Mouse (Mus musculus): ENCODE measurements at regions not wholly inside any gene's neighbourhood (a gene's known extent, or its start where the extent isn't known, plus 50 kb on each side); places are given as distances from the start of the nearest gene placed in this dataset.

DNA sequence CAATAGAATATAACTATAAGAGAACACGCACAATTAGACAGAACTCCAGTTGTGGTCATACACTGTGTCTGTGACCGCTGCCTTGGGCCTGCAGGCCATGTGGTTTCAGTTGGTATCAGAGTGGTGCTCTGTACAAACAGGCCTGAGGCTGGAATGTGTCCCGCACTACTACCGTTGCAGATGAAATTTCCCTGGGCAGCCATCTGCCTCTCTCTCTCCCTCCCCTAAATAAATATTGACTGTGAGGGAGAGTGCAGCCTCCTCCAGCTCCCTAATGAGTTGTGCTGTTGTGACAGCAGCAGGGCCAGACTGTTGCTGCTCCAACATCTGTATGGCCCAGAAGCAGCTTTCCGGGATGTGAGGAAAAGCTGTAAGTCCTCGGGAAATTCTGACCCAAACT lies 146.7 kb downstream of the Hs3st3b1 start:
- no peak for DNase-seq

DNA sequence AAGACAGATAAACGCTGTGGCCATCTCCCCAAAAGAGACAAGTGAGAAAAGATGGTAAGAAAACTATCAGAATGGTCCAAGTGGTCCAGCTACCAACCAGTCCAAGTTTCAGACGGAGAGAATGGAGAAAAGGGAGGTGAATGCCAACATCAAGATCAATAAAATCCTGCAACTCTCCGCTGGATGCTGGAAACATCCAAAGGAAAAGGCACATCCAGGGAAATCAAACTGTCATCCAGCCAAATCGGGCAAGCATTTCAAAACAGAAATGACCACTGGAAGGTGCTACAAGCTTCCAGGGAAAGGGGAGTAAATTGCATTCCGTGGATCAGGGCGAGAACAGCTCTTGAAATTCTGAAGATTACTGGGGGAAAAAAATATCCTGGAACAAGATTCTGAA lies 142.7 kb downstream of the Hs3st3b1 start:
- DNase-seq, result no peak

DNA sequence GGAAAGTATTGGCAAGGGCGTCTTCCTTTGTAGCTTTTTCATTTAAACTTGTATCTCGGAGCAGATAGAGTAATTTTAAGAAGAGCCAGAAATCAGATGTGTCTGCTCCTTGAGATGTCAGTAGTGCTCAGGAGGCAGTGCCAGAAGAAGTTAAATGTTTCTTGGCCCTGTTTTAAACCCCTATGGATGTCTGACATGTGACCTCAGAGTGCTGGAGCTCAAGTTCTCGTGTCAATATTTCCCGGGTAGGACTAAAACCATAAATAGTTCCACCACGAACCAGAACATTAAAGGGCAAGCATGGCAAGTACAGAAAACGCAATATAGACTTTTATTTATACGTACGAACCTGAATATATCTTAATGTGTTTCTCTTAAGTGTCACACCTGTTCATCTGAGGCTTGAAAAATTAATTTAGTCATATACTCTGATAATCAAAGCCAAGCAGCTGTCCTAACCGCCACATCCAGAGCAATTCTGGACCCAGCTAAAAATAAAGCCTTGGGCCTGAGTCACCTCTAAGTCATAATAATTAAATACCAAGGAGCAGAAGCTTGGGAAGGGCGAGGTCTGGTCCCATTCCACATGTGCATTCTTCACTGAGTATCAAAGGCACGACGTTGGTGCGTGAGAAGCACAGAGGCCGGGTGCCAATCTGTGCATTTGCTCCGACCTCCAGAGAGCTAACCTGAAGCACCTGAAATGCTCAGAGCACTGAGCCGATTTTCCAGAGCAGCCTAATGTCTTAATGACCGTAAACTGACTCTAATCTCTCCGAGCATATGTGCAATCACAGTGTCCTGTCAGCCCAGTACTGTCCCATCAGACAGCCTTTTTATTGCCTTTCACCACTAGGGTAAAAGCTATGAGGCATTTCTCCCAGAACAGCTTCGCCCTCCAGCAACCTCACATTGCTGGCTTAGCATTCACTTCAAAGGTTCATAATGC lies 139.8 kb downstream of the Hs3st3b1 start:
- DNase-seq, result no peak

DNA sequence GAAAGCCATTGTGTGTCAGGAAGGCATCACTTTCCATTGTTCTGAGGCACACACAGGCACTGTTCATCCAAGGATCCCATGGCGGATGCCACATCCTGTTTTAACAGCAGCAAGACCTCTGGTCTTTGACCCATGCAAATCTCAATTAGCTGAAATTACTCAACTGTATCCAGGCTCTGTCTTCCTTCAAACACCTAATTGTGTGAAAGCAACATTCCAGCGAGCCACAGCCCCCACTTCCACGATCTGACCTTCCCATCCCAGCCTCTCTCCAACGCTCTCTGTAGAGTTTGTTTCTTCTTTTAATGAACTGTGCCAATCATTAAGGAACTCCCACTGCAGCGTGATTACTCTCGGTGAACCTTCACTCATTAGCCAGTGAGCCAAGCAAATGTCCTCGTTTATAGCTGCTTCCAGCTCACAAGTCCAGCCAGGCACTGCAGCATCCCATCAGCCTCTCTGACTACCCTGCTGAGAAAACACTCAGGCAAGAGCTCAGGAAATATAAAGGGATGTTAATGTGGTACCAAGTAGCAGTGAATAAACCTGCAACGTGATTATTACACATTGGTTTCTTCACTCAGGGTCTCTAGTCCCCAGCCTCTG lies 136.7 kb downstream of the Hs3st3b1 start:
- DNase-seq, result peak; percentile 9

DNA sequence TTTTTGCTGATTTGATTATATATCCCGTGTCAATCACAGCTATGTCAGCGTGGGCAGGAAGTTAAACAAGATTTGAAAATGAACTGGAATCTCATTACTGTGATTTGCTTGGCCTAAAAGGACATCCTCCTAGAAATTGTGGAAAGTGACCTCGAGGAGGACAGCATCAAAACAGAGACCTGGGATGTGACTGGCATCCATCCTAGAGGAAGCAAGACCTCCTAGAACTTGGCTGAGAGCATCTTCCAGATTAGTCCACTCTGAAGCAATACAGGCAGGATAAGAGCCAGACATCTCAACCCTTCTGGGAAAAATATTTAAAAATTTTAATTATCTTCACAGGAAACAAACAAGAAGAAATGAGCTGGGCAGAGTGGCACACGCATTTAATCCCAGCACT lies 136.1 kb downstream of the Hs3st3b1 start:
- no peak for DNase-seq

DNA sequence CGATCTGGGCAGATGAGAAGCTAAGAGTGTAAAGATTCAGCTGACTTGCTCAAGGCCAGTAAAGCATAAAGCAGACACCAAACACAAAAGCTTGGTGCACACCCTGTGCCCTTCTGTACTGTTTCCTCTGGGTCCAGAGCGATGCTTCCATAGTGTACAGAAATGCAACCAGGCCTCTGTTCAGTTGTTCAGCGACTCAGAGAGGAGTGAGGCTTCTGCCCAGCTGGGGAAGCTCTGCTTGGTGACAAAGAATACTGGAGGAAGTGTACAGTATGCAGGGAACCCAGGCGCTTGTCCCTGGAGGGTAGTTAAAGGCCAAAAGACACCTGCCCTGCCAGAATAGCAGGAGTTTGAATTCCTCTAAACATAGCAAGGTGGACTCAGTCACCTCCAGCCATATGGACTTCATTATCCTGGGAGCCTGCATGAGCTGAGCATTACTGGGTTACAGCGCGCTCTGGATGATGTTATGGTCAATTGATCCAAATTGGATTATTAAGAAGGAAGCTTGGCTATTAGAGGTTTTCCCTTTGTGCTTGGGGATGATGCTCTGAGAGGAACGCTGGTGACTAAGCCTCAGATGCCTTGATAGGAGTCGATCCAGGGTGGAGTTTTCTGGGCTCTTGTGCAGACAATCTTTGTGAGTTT lies 132.5 kb downstream of the Hs3st3b1 start:
- DNase-seq, result no peak

DNA sequence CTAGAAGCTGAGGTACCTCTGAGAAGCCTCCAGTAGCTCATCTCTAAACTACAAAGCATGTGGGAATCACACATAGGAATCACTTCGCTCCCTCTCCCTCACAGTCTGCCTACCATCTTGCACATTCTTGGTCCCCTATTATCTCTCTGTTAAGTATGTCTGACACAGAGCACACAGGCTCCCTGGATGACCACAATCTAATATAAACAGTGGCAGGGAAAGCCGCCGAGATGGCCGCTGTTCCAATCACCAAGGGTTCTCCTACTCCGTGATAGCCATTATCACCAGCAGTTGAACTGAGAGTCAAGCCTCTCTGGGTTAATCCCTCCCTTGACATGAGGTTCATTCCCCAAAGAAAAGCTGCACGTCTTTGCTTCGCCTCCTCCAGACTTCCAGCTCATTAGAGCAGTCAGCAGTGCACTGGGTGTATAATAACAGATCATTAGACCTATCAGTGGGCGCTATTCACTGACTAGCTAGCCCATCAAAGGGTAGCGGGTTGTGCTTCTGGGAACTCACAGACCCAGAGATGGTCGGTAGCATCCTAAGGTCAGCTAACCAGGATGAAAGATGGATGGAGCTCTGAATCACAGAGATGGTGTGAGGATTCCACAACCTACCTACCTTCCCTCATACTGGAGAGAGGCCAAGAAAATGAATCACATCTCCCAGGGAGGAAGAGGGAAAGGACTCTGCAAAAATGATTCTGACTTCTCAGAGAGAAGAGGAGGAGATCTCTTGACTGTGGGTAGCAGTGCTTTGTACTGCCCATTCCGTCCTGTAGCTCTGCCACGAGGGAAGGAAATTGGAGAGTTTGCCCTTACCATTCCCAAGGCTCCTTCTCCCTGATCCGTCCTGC lies 130.9 kb downstream of the Hs3st3b1 start:
- DNase-seq, result no peak

DNA sequence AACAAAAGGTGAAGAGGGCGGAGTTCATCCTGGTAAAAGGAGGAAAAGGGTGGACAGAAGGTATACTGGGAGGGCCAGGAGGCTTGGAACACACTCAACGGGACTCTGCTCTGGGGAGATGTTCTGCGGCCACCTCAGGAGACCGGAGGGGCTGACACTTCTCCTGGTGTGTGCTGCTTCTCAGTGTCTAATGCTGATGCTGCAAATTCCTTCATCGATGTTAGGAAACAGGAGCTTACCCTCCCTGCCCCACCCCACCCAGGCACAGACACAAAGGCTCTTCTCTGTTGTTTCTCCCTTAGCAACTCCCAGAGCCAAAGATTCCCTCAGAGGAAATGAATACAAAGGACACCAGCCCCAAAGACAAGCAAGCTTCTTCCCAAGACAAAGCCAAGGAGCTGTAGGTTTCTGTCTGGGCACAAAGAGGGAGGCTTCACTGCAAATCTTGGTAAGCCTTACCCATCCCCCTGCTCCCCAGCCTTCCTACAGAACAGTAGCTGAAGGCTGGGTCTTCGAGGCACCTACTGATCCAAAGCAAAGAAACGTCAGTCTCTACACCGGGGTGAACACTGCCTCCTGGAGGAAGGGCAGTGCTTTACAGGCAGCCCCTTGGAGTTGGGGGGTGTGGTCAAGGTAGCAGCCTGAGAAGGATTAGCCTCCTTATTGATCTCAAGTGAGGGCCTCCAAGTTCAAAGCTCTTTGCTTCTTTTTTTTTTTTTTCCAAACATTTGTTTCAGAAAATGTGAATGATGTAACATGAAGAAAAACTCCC lies 128.2 kb downstream of the Hs3st3b1 start:
- DNase-seq, result no peak

DNA sequence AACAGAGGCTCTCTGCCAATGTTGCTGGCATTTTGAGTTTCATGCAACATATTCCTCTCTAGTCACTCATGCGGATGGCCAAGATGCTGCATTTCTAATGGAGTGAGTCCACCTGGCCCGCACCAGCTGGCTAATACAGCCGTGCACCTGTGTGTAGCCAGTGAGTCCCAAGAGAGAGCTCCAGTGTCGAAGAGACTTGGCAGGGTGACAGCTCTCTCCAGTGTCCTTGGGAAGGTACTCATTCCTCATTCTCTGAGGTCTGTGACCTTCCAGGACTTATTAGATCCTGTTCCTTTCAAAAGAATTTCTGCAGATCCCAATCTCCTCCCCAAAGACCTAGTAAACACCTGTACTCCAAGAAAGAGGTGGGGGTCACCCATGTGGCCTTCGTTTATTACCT lies 109.9 kb downstream of the Hs3st3b1 start:
- DNase-seq, result no peak

DNA sequence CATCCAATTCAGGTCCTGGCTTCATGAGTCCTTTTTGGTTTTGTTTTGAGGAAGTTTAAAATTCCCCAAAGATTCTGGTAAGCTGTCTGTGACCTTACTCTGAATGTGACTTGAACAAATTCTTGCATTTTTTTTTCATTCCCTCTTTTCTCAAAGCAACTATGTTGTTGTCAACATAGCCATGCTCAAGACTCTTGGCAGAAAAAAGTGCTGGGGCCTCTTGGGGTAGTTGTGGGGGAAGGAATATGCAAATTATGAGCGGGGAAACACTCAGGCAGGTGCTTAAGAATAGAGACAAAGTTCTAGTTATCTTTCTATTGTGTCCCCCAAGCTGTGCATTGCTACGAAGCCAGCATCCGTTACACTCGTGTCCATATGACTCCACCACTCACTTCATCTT lies 99.2 kb downstream of the Hs3st3b1 start:
- DNase-seq, result no peak

DNA sequence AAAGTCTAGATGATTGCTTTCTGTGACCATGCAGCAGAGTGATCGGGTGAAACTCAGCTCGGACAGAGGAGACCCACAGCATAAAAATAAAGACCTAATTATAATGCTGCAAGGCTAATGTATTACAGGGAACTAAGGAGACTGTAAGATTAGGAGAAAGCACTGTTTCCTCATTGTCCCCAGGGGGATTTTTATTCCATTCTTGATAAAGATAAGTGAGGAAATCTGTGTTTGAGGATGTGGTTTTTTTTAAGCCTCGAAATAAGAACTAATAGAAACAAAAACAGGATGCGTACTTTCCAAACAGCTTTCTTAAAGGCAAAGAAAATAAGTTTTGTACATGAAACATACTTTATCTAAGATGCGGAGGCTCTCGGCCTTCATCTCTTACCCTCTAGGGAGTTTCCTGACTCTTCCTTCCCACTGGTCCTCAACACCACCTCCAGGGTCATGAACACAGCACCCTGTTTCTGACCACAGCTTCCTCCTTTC lies 94.8 kb downstream of the Hs3st3b1 start:
- no peak for DNase-seq

DNA sequence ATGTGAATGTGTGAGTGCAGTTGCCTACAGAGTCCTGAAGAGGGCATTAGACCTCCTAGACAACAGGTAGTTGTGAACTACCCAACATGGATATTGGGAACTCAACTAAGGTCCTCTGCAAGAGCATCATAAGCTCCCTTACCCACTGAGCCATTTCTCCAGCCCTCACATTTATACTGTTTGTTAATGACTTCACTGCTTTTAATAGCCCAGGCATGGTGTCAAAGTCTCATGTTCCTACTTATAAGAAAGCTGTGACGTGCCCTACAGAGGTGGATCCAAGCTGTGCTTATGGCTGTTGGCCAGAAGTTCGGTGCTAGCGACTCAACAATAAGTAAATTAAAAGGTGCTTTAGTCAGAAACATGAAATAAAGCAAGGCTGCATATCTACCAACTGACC lies 88.6 kb downstream of the Hs3st3b1 start:
- DNase-seq, result no peak

DNA sequence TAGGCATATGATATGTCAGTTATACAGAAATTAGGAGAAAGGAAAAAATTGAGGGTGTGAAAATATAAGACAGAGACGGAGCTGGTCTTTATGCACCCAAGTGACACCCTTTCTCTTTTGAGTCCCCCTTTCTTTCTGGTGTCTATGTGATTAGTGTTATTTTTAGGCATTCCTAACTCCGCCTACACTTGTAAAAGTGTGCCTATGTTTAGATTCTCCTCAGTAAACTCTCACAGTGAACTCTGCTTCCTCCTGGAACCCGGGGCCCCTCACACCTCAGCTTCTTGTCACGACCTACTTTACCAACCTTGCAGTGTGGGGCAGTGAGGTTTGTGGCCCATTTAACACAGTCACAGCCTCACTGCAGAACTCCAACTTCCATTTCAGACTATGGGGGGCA lies 88.0 kb downstream of the Hs3st3b1 start:
- no peak for DNase-seq

DNA sequence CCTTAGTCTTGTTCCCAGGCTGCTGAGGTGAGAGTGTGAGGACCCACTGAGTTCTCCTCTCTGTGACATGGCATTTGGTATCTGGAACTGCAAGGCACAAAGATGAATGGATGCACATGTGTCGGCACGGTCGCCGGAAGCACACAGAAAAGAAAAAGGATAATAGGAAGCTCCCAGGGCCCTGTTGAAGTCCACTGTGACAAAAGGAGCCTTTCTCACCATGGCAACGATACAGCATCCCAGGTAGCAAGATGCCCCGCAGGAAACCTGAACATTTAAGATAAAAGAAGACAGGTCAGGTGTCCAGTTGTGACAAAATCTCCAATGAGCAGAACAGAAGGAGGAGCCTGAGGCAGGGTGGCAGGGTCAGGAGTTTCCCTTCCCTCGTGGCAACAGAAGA lies 87.5 kb downstream of the Hs3st3b1 start:
- no peak for DNase-seq
